Mouse (Mus musculus) c-Kit-positive CD71-negative TER-119-negative erythroid progenitor cells, embryonic 14.5 days (primary cell): ENCODE measurements around the gene Serinc3.
"Not testable (repeated sequence)": the region's sequence is repeated elsewhere in the genome, so short reads cannot be mapped to it uniquely, and the experiment has no call there.

Experiments
- DNase-seq: peaks from one replicate; pipeline ENCODE4 v3.0.0-alpha.2; 2013; ENCODE audit warnings: low read depth

Gene Serinc3

DNA sequence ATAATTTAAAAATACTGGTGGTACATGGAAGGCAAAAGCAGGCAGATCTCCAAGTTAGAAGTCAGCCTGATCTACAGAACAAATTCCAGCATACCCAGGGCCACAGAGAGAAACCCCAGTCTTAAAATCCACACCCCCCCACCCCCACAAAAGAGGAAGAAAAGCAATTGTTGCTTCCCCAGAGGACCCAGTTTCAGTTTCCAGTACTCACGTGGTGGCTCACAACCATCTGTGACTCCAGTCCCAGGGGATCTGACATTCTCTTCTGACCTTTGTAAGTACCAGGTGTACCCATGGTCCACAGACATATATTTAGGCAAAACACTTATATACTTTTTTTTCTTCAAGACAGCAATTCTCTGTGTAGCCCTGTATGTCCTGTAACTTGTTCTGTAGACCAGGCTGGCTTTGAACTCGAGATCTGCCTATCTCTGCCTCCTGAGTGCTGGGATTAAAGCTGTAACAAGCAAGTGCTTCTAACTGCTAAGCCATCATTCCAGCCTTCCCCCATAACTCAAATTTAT lies 17.8 kb upstream of the Serinc3 start:
- no peak for DNase-seq

DNA sequence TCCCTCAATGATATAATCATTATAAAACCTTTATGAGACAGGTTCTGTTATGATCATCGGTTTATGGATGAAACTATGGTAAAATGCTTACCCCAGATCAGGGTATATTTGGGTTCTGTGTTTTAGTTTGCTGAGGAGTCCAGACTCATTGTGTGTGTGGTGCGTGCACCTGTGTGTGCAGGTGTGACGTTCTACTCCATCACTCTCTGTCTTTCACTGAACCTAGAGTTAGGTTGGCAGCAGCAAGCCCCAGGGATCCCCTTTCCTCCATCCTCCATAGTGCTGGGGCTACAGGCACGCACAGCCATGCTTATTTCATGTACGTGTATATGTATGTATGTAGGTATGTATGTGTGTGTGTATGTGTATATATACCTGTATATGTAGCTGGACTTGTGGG lies 17.1 kb upstream of the Serinc3 start:
- no peak for DNase-seq

DNA sequence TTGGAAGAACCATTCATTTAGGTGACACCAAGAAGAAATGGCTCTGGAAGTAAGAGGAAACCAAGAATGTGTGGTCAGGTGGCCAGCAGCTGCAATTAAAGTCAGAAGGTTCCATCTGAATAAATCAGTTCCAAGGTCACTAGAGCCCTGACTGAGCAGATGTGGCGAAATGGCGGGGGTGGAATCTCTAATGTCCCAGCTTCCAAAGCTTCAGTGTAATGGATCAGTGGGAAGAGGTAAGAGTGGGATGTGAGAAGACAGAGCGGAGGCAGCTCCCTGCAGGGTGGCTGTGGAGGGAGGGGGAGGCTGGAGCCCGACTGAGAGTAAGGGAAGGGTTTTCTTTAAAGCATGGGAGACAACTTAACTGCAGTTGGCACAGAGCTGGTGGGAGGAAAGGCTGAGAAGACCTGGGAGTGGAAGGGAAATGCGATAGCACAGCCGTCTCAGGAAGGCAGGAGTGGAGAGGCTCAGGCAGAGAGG lies 16.5 kb upstream of the Serinc3 start:
- no peak for DNase-seq

DNA sequence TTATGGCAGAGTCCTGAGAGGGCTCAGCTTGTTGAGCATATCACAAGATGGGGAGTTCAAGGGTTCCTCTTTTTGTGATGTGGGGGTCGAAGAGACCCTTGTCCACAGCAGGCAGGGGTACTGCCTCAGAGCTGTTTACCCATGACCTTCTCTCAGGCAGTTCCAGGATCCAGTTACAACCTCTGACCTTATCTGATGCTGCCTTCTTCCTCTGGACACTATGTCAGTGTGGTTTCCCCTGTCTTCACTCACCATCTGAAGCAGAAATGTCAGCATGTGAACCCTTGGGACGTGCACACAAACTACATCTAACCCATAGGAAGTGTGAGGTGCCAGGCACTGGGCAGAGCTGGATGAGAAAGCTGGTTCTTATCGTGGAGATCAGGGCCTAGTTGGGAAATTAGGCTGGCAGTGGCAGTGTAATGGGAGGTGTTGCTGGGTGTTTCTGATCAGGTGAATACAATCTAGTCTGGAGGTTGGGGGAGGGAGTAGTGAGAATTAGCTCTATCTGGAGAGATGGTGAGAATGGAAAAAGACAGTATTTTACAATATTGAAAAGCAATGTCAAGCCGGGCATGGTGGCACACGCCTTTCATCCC lies 15.3 kb upstream of the Serinc3 start:
- DNase-seq = no peak

DNA sequence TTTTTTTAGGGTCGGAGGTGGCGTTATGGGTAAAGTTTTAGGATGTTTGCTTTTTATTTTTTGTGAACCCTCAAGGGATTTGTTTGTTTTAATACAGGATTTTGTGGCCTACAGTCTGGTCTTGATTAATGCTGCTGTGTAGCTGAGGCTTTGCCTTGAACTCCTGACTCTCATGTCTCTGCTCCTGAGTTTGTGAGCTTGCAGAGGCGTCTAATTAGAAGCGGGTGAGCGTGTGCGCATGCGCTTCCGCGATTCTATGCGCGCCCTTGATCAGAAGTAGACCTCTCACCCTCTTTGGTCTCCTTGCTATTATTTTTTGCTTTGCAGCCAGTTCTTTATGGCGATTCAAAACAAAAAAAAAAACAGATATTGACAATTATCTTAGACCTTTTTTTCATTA lies 14.5 kb upstream of the Serinc3 start:
- DNase-seq = no peak

DNA sequence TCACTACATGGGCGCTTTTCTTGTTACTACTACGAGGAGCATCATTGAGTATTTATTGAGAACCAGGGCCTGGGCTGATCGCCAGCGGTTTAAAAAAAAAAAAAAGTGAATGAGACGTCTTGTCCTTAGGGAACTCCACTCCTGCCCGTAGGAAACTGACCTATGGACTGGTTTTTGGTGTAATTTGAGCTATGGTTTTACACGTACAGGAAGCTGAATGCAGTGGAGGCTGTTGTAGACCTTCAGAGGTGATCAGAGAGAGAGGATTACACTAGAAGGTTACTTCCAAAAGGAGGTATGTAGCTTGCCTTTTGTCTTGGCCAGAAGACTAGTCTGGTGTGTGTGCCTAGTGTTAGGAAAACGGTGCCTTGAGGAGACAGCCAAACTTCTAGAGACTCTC lies 14.0 kb upstream of the Serinc3 start:
- no peak for DNase-seq

DNA sequence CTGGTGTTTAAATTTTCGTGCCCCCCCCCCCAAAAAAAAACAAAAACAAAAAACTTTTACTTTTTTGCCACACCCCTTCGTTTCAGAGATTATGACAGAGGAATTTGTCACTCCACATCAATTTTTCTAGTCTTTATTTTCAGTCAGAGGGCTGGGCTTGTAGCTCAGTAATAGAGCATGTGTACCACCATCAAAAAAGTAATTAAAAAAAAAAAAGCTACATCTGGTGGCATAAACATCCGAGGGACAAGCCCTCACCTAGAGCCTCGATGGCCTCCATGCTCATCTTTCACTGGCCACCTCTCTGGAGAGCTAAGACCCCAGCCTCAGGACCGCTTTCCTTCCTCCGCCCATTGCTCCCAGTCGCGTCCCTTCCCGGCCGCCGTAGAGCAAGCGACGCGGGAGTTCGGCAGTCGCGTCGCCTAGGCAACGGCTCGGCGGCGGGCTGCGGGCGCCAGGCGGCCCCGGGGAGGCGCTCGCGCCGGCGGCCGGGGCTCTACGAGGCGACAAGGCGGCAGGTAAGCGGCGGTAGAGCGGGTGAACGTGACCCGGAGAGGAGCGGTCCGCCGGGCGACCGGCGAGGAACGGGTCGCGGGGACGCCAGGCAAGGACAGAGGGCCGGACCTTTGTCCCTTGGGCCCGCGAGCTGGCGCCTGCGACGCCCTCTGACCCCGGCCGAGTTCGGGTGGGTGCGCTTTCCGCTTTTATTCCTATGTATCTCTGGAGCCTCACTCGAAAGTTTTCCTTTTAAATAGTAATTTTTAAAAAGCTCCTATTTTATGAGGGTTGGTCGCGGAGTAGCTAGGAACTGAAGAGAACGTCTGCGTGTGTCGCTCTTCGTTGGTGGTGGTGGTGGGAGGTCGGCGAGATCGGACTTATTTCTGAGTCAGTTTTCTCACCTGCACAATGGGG lies 13.3 kb upstream of the Serinc3 start, which contains the start of gene Pkig:
TSS of gene Pkig (plus strand) at position 412 of the 912 bp plus-strand sequence.
- DNase-seq = peak; percentile 62

DNA sequence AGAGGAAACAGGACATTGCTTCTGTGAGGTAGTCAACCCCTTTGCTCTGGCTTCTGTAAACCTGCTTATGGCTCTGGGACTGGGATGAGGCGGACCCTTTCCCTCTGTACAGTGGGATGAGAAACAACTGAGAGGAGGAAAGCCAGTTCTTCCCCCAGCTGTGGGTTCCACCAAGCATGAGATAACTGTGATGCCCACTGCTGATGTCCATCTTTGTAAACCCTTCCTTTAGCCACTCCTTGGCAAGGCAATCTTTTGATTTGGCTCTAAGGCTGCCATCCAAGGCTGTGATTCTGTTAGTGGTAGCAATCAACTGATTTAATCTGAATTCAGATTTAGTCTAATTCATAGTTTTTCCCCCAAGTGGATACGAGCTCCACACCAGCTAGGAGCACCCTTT lies 12.6 kb upstream of the Serinc3 start:
- DNase-seq = no peak

DNA sequence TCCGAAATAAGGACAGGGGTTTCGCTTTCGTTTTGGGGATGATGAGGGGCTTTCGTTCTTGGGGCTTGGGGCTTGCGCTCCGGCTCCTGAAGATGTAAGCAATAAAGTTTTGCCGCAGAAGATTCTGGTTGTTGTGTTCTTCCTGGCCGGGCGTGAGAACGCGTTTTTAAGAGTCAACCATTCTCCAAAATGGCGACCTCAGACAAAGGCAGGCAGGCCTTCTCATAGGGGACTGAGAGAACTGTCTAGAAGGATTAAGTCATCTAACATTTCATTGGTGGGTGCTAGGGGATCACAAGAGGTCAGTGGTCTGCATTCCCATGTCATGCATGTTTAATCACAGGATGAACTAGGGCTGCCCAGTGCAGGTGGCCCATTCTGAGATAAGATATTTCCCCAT lies 10.8 kb upstream of the Serinc3 start:
- DNase-seq = not testable (repeated sequence)

DNA sequence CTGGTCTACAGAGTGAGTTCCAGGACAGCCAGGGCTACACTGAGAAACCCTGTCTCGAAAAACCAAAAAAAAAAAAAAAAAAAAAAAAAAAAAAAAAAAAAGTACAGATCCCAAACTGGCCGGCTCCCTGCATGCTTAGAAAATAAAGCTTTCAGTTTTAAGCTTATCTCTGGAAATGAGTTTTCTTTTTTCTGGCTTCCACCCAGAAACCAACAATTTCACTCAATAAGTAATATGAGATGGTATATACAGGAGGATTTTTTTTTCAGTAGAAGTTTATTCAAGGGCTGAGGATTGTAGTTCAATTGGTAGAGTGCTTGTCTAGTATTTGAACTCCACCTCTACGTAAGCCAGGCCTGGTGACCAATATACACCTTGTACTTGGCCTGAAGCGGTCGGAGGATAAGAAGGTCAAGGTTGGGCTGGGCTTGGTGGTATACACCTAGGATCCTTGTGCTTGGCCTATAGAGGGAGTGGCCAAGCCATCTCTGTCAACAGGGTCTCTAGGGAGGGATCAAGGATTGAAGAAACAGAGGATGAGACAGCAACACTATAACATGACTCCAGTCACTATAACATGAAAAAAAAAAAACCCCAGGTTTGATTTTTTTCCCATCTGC lies 1.6 kb upstream of the Serinc3 start:
- no peak for DNase-seq

DNA sequence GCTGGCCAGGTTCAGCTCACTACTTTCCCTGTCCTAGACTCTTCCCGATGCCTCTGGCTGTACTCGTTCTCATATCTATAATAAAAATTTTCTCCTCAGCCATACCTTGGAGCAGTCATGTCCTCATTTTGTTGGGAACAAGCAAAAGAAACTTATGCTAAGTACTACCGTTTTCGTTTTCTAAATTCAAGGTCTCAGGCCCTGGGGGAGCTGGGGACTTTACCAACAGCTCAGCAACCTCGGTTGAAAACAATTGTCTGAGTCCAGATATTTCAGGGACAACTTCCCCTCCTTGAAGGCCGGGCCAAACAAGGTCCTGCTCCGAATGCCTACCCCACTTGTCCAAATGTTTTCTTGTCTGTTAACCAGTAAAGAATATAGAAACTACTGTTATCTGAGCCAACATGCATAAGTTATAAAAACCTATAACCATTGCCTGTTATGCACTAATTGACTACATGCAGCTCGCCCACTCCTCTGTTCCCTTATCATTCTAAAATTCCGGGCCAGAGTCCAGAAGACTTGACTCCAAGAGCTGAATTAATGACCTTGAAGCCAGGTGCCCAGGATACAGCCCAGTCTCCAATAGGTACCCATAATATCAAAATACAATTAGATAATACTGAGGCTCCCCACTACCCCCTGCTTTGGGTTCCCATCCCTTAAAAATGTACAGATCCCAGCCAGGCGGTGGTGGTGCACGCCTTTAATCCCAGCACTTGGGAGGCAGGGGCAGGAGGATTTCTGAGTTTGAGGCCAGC lies 949 bp upstream of the Serinc3 start:
- DNase-seq = no peak

DNA sequence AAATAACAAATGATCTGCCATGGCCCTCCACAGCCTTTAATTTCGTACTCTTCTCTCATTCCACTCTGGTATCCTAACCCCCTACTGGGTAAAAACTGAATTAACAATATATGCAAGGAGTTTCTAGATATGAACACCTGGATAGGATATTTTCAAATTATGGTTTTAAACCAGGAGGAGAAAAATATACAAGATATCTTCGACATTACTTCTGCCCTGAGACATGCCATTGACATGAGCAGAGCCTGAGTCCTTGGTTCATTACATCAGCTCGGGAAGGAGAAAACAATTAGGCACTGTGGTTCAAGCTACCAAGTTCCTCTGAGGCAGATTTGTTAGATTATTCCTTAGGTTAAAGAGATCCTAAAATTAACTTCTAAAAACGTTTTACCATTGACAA lies 884 bp downstream of the Serinc3 start:
- DNase-seq = no peak

DNA sequence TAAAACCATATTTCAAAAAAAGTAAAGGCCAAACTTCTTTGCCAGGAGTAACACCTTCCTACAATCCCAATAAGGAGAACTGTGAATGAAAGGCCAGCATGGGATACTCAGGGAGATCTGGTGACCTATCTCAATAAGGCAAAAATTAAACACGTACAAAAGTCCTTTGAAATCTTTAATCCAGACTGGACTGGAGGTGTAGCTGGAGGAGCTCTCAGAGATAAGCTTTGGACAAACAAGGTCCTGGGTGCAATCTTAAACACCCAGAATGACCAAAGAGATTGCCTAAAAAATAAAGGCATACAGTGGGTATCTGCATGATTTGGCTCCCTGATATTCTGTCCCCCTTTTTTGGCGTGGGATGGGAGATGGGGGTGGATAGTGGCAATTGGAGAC lies 1.4 kb downstream of the Serinc3 start:
- no peak for DNase-seq

DNA sequence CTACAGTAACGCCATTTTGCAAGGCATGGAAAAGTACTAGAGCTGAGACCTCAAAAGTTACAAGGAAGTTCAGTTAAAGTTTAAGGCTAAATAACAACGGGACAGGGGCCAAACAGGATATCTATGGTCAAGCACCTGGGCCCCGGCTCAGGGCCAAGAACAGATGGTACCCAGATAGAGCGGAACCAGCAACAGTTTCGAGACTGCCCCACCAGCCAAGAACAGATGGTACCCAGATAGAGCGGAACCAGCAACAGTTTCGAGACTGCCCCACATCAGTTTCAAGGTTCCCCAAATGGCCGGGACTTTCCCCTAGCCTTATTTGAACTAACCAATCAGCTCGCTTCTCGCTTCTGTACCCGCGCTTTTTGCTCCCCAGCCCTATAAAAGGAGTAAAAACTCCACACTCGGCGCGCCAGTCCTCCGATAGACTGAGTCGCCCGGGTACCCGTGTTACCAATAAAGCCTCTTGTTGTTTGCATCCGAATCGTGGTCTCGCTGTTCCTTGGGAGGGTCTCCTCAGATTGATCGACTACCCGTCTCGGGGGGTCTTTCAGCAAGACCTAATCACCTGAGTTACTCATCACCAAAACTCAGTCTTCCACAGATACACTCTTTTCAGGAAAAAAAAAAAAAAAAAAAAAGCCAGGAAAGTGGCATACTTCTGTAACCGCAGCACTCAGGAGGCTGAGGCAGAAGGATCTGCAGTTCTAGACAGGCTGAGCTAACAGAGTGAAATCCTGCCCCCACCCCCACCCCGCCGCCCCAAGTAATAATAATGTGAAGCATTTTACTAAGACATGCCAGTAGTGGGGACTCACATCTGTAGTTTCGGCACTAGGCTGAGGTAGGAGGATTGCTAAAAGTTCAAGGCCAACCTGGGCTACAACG lies 2.0 kb downstream of the Serinc3 start:
- peak; percentile 82 for DNase-seq

DNA sequence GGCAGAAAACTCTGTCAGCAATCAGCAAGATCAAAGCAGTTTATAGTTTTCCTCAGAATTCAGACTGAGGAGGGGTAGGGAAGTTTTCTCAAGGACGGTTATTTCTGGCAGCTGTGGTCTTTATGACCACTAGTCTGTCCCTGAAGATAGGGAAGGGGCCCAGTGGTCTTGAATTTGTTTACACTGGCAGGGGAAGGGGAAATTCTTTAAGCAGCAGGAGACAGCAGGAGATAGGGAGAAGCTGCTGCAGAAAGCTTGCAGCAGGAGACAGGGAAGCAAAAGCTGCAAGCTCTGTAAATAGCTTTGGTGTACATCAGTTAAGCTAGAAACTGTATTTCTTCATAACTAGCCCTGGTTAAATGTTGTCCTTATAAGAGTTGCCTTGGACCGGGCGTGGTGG lies 3.2 kb downstream of the Serinc3 start:
- no peak for DNase-seq

DNA sequence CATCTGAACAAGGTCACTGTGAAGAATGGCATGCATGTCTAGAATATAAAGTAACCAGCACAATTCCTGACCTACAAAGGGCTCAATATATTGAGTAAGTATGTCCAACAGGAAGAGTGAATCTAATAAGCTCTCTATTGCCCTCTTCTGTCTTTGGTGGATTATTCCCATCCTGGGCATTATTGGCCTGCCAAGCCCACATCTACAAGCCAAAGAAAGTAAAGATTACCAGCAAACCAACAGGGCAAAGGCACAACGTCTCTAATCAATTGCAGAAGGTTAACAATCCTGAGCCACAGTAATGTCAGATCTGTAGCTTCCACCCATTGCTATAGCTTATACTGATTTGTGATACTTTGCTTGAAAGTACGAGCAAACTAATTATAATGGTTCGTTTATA lies 4.4 kb downstream of the Serinc3 start:
- DNase-seq = no peak

DNA sequence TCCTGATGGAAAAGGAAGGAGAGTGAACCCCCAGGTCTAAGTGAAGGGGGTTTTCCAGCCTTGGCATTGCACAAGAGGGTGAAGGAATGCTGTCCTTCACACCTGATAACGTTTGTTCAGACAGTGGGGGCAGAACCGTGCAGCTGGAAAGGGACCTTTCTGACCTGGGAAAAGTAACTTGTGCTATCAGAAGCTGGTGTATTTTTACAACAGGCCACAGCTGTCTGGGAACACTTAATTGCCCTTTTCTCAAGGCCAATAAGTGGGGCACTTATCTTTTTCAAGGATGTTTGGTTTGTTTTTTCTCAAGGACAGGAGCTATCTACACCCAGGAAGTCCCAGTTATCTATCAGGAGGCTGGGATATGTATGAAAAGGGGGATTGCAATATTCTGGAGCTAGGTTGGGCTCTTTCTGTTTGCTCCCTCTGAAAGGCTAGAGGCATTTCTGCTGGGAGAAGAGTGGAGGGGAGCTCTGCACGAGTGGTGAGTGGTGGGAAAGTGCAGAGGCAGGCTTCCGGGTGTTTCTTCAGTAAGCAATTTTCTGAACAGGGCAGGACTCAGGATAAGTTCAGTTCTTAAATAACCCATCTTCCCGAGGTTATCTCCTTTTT lies 7.2 kb downstream of the Serinc3 start:
- DNase-seq = no peak

DNA sequence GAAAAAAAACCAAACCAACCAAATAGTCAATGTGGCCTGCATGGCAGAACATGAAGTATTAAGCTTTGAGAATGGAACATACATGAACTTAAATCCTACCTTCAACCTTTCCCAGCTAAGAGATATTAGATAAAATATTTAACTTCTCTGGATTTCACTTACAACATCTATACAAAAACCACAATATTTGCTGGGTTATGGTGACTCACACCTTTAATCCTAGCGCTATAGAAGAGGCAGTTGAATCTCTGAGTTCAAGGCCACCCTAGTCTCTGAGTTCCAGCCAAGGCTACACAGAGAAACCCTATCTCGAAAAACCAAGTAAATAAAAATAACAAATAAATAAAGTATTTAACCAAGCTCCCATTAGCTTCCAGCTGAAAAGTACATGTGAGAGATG lies 8.9 kb downstream of the Serinc3 start:
- no peak for DNase-seq

DNA sequence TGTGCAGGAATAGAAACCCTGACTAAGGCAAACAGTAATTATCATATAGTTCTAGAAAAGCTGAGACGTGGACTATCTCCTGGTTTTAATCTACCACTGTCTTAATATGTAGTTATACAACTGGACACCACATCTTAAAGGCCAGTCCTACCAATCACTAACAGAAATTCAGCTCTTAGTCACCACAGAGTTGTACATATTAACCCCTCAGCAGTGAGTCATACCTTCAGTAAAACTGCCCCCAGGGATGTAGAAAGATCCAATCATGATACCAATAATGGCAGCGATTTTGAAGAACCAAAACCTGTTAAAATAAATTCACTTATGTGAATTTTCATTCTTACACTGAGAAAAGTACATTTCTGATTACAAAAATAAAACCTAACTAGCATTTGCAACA lies 10.7 kb downstream of the Serinc3 start:
- no peak for DNase-seq

DNA sequence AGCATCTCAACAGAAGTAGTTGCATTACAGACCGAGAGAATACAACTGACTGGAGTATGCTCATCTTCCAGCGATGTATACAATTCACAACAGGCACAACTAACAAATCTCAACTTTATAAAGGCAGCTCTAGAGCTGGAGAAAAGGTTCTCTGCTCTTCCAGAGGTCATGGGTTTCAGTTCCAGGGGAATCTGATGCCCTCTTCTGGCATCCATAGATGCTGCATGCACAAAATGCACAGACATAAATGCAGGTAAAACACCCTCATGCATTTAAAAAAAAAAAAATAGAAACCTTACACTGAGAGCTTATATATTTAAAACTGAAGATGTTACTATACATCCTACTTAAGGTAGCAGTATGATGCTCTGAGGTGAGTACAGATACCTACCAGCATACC lies 13.2 kb downstream of the Serinc3 start:
- DNase-seq = no peak

DNA sequence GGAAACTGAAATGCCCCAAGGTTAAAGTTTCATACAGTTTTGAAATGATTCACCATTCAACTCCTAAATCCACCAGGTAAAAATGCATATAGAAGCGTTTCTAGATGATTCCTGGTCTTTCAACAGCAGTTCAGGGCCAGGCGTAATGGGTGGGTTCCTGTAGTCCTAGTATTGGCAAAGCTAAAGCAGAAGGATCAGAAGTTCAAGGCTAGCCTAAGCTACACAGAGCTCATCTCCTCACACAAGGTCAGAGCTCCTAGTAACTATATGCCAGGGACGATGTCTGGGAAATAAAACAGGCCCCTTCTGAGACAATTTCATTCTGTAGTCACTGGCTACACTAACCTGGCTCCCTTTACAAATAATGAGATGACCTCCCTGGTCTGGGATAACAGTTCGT lies 13.7 kb downstream of the Serinc3 start:
- DNase-seq = no peak
